Mouse (Mus musculus) c-Kit-negative CD71-positive TER-119-positive erythroid progenitor cells, embryonic 14.5 days (primary cell): ENCODE data around the gene Isoc2a.
"Not testable (repeated sequence)": the region's sequence is repeated elsewhere in the genome, so short reads cannot be mapped to it uniquely, and the experiment has no call there.

Source experiments
- DNase-seq: peaks from one replicate; pipeline ENCODE4 v3.0.0-alpha.2; 2013; ENCODE audit warnings: low read depth, low spot score

The Isoc2a gene

DNA sequence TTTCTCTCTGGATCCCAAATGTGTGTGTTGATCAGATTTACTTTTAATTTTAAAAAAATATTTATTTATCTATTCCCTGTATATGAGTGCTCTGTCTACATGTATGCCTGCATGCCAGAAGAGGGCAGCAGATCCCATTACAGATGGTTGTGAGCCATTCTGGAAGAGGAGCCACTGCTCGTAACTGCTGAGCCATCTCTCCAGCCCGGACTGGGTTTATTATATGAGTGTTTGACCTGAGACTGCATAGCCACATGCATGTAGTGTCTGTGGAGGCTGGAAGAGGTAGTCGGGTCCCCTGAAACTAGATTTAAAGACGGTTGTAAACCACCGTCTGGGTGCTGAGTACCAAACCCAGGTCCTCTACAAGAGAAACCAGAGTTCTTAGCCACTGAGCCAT is 11.9 kb upstream of the Isoc2a start:
- DNase-seq, result no peak

DNA sequence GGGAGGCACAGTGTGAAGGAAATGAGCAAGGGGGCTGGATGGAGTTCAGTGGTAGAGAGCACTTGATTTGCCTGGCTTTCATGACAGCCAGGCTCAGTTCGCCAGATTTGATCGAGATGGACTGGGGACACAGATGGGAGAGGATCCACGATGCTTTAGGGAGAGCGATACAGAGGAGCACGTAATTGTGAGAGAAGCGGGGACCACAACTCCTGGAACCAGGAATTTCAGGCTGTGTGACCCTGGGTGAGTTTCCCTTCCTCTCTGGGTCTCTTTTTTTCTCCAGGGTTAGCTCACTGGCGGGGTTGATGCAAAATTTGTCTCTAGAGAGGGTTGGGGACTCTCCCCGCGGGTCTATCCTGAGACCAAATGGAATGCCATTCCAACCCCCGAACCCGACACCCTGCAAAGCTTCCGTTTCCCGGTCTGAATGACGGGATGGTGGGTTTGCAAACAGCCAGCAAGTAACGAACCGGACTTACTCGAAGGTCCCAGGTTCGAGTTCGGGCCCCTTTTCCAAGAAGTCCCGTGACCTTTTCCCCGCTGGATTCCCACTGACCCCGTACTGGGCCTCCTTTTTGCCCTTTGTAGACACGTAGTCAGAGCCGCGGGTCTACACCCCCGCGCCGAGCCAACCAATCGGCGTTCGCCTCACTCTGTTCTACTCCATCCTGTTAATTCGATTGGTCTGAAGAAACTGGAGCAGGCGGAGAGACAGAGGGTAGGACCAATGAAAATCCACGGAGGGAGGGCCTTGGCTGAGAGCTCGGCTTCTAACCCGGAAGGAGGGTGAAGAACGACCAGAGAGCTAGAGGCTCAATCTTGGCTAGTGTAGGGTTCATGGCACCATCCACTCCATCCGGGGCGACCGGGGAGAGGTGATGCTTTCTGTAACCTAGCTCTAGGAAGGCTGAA is 11.1 kb upstream of the Isoc2a start:
- DNase-seq, result peak; percentile 97

DNA sequence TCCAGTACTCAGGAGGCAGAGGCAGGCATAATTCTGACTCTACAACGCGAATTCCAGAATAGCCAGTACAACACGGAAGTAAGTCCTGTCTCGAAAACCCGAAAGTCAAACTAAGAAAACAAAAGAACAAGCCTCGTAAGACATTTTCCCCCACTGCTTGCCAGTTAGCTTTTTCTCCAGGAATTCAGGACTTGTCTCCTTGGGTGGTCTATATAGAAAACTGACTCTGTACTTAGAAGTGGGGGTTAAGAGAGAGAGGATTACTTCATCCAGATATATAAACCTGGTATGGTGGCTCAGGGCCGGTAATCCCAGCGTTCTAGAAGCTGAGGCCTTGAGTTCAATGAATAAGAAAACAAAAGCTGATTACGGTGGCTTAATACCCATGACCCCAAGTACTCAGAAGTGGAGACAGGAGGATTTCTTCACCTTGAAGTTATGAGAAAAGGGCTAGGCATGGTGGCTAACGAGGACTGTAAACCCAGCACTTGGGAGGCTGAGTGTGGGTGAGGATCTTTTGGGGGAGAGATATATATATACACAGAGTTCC is 10.2 kb upstream of the Isoc2a start:
- no peak for DNase-seq

DNA sequence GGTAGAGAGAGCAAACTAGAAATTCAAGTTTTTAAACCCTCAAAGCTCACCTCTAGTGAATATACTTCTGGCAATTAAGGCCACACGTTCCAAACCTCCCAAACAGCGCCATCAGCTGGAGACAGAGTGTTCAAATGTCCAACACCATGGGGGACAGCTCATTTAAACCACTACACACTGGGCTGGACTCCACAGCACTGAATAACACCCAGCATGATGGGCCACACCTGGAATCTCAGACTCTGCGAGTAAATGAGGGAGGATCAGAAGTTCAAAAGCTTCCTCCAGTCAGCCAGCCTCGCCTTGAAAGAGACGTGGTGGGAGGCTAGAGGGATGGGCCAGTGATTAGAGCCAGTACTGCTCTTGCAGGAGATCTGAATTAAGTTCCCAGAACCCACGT is 6.8 kb upstream of the Isoc2a start, which contains the start of gene Isoc2b:
Isoc2b (minus strand) TSS at position 126 of the 400 bp plus-strand sequence.
- no peak for DNase-seq

DNA sequence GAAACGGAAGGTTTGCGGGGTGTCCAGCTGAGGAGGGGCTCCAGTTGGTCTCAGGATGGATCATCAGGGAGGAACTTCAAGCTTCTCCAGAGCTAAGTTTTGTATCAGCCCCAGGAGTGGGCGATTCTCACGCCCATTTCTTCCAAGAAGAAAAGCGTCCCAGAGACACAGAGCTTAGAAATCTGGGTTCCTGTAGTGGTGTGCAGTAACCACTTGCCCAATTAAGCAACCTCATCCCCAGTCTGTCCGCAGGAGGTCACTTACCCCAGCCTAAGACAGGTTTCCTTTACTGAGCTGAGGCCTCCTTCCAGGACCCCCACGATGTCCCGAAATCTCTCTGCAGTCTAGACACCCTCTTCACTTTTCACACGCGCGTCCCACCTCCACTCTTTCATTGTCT is 273 bp downstream of the Isoc2a start:
- no peak for DNase-seq

DNA sequence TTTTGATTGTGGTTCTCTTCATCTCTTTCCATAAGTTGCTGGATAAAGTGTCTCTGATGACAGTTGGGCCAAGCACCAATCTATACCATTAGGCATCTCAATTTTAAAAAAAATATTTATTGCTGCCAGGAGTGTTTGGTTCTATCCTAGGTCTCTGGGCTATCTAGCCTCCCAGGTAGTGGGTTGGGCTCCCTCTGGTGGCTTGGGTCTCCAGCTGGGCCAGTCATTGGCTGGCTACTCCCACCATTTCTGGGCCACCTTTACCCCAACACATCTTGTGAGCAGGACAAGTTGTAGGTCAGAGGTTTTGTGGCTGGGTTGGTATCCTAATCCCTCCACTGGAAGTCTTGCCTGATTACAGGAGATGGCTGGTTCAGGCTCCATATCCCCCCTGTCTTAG is 1.2 kb downstream of the Isoc2a start:
- no peak for DNase-seq

DNA sequence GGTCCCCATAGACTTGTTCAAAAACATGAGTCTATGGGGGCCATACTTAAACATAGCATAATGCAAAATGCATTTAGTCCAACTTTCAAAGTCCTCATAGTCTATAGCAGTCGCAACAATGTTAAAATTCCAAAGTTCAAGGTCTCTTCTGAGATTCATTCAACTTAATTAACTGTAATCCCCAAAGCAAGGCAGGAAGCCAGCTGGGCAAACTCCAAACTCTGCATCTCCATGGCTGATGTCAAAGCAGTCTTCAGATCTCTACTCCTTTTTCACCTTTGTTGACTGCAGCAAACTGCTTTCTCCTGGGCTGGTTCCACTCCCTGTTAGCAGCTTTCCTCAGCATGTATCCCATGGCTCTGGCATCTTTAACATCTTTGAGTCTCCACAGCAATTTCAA is 2.1 kb downstream of the Isoc2a start:
- not testable (repeated sequence) for DNase-seq

DNA sequence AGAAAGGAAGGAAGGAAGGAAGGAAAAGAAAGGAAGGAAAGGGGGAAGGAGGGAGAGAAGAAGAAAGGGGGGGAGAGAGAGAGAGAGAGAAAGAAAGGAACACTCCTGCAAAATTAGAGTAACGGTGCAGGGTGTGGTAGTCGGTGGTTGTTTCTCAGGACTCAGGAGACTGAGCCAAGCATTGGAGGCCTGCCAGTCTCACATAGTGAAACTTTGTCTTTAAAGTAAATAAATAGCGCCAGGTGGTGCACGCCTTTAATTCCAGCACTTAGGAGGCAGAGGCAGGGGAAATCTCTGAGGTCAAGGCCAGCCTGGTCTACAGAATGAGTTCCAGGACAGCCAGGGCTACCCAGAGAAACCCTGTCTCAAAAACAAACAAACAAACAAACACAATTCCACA is 9.7 kb downstream of the Isoc2a start:
- no peak for DNase-seq

DNA sequence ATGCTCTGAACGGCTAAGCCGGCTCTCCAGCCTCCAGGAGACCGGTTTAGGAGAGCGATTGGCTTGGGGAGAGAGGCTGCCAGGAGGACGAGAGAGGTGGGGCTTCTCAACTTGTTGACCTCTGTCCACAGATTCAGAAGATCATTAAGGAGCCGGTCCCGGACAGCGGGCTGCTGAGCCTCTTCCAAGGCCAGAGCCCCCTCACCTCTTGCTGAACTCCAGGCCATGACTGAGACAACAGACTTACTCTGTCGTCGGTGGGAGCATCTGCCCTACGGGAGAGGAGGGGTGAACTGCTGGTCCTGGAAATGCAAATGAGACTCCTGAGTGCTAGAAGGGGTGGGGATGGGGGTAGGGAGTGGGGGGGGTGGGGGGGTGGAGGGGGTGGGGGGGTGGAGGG is 18.2 kb downstream of the Isoc2a start:
- DNase-seq, result no peak

DNA sequence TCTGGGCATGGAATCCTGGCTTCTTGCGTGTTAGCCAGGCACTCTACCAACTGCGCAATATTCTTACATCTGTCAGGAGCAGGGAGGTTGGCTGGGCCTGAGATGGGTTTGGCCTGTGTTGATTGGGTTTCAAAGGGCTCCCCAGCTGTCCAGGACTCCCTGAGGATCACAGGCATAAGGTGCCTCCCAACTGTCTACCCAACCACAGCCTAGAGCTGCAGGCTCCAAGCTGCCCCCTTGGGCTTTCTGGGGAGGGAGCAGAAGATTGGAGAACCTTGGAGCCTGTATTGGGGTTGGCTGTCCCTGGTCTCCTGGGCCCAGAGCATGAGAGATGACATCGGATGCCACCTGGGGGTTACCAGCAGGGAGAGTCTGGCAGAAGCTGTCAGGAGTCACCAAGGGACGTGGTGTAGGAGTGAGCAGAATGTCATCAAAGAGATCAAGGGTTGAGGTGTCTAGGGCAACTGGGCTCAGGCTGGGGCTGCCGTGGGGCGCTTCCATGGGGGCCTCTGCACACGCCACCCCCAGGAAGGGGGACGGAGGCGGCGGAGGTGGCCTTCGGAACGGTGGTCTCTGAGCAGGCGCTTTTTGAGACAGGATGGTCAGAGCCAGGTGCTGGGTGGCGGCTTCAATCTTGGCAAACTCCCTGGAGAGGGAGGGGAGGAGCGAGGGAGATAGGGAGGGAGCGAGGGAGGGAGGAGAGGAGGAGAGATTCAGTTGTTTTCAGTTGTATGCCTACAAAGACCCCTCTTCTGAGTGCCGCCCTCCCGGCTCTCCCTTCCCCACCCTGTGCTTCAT is 22.1 kb downstream of the Isoc2a start:
- DNase-seq, result no peak

DNA sequence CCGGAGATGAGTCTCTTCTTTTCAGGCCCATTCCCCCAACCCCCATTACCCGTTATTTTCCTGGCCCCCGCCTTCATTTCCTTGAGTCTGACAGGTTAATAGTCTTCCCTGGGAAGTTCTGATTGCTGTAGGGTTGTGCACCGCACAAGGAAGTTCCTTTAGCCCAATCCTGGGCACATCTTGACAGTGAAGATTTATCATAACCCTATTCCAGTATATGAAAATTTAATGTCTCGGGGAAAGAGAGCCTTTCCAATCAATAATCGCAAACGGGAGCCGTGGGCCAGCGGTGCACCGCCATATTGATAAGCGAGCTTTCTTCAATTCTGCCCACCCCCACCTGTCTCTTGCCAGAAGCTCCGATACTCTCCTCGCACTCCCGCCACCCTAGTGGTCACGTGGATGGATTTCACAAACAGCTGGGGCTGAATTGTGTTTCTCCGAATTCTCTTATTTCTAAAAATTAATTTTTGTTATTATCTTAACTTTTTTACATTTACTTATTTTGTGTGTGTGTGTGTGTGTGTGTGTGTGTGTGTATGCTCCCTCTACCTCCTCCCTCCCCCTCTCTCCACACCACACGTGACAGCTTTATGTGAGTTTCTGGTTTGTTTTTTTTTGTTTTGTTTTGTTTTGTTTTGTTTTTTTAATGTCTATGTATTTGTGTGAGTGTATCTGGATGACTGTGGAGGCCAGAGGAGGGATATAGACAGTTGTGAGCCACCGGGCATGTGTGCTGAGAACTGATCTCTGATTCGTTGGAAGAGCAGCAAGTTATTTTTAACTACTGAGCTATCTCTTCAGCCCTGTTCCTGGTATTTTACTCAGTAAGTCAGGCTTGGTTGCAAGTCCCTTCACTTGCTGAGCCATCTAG is 22.9 kb downstream of the Isoc2a start:
- DNase-seq, result no peak

DNA sequence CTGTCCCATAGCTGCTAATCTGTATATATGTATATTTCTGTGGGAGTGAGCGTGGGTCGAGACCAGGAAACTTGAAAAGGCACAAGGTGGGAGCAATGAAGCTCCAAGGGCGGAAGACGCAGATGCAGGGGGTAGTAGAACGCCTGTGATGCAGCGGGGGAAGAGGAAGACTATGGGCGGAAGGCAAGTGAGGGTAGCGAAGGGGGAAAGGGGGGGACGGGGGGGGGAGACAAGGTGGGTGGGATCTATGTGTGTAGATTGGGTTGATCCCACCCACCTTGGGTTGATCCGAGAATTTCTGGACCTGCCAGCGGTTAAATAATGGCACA is 23.5 kb downstream of the Isoc2a start:
- no peak for DNase-seq

DNA sequence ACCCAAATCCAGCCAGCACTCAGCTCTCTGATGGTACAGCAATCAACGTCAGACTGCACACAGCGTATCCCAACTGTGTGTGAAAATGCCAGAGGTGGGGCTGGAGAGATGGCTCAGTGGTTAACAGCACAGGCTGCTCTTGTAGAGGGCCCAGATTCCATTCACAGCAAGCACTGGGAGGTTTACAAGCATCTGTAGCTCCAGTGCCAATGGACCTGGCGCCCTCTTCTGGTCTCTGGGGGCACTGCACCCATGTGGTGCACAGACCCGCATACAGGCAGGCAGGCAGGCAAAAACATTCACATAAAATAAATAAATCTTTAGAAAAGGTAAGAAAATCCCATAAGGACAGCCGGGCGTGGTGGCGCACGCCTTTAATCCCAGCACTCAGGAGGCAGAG is 24.2 kb downstream of the Isoc2a start:
- DNase-seq, result peak; percentile 45

DNA sequence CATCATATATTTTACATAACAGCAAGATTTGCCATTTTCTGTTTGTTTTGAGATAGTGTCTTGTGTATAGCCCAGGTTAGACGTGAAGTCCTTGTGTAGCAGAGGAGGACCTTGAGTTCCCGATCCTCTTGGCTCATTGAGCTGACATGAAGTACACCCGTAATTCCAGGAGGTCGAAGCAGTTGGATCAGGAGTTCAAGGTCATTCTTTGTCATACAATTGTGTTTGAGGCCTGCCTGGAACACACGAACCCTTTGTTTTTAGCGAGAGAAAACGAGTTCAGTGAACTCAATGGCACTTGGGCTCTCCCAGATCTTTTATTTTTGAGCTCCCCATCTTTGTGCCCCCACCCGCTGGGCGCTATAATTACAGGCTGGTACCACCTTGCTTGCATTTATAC is 25.5 kb downstream of the Isoc2a start:
- no peak for DNase-seq

DNA sequence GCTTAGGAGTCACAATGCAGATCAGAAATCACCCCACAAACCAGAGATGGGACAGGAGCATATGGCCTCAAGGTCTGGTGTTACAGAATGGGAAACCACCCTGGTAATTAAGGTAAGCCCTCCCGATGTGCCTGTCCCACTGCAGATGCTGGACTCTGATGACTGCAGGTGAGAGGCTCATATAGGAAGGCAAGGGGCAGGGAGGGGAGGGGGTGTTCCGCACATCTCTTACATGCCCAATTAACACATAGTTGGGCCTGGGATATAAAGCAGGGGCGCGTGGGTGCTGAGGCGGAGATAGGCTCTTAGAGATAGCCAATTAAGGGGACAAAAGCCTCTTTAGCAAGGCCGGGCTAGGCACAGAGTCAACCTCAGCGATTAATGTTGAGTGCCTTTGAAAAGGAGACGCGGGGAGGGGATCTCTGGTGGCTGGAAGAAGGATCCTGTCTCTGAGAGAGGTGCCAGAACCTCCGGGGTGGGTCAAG is 29.6 kb downstream of the Isoc2a start, which contains the start of gene Gm36210:
Gm36210 (minus strand) TSS at position 51 of the 485 bp plus-strand sequence.
- DNase-seq, result no peak

DNA sequence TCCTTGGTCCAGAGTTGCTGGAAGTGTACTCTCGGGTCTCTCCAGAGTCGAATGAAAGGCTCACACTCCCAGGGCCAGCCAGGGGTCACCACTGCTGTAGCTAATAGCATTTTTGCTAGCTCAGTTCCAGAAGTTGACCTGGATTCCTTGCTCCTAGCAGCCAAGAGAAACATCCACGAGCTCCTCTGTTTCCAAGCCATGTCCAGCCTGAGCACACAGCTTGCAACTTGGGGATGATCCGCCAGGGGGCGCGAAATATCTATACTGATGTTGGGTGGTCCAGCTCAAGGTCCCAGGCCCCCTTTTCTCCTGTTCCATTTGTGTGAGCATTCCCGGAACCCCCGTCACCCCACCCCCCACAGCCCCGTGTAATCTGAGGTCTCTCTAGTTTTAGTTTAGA is 34.6 kb downstream of the Isoc2a start:
- DNase-seq, result no peak

DNA sequence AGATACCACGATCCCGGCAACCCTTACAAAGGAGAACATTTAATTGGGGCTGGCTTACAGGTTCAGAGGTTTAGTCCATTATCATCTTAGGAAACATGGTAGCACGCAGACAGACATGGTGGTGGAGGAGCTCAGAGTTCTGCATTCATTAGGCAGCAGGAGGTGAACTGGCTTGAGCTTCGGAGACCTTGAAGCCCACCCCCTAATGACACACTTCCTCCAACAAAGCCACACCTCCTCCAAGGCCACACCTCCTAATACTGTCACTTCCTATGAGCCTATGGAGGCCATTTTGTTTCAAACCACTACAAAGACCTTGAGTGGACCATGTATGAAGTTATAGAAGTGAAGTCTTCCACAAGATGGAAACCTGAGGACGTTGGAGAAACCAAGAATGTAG is 35.3 kb downstream of the Isoc2a start:
- DNase-seq, result no peak

DNA sequence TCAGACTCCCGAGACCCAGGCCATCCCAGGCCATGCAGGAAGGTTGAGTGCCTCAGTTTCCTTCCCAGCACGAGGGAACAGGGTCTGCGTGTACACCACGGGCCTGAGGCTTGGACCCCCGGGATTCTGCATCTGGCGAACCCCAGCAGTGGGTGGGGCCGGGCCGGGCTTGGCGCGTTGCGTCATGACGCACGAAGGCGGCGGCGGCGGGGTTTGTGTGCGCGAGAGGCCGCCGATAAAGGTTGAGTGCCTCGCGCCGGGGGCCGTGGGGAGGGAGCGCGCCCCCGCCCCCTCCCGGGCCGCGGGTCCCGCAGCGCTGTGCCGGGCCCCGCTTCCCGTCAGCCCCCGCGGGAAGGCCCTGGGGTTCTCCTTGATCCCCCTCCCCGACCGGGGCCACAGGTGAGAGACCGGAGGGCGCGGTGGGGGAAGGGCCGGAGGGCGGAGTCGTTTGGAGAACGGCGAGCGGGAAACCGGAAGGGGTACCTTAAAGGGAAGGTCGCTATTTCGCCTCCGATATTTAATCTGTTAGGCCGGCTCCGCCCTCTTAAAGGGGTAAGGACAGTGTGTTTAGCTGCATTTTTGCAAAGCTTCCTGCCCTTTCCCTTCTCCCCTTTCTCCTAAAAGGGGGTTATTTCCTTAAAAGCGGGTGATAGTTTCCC is 38.2 kb downstream of the Isoc2a start, which contains the start of gene Zfp628:
Zfp628 (plus strand) TSS at position 211 of the 659 bp plus-strand sequence.
- DNase-seq, result peak; percentile 93

DNA sequence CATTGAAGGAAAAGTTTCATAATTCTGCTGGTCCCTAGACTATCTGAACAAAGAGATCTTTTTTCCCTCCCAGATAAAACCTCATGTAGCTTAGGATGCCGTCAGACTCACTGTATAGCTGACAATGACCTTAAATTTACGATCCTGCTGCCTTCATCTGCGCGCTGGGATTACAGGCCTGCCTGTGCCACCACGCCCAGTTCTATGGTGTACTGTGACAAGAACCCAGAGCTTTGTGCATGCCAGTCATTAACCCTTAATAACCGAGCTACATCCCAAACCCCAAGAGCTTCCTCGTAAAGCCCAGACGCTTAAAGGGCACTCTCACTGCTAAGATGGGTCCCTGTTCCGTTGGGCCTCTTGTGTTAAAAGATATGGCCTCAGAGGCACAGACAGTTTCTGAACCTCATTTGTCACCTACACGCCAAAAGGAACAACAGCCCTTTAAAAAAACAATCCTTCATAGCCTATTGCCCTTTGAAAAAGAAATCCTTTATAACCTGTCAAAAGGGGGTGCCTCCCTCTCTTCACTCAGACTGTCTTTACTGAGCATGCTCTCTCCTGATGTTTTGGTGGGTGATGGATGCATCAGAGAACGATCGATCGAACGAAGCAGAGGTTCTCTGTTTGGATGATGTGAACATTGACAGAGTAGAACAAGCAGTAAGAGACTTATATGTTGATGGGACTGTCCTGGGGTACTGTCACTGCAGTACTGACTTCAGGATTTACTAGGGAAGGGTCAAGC is 38.9 kb downstream of the Isoc2a start:
- no peak for DNase-seq

DNA sequence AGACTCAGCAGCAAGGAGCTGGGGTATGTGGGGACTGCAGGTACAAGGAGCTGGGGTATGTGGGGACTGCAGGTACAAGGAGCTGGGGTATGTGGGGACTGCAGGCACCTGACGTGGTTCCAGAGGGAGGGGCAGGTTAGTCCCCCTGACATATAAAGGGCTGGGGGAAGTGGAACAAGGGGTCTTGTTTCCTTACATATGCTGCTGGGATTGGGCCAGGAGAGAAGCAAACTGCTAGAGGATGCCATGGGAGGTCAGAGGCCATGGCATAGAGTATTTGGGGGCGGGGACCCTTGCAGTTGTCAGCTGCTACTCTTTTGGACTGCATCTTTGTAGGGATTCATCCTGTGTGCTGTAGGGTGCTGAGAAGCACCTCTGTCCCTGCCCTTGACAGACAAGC is 40.5 kb downstream of the Isoc2a start:
- DNase-seq, result no peak
